Mouse (Mus musculus) gastrocnemius, postnatal 10 days (tissue): ENCODE measurements at regions not wholly inside any gene's neighbourhood (a gene's known extent, or its start where the extent isn't known, plus 50 kb on each side); places are given as distances from the start of the nearest gene placed in this dataset.

Experiments used
- DNase-seq: peaks from one replicate; pipeline ENCODE4 v3.0.0; 2021; ENCODE audit warnings: mixed read lengths

- DNase-seq: no peak
These were observed 126.8 kb downstream of the Hlx start for GRCm38 (mm10) chr1:184605666-184606065.

- DNase-seq: no peak
These were observed 129.3 kb downstream of the Hlx start for GRCm38 (mm10) chr1:184603136-184603535.

DNA sequence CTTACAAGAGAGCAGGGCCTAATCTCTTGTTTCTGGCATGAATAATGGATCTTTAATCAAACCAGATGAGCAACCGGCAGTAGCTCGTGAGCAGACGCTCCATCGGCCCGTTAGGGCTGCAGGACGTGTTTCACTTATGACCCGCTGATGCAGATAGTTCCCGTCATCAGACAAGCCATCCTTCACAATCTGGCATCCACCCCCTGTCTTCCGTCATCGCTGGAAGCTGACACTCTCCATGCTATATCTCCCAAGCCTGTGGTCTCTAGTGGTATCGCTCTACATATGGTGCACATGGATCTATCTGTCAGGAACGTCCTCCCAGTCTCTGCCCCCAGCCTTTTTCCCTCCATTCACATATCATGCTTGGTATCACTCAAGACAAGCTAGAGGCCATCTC is 137.0 kb downstream of the Hlx start:
- no peak for DNase-seq

DNA sequence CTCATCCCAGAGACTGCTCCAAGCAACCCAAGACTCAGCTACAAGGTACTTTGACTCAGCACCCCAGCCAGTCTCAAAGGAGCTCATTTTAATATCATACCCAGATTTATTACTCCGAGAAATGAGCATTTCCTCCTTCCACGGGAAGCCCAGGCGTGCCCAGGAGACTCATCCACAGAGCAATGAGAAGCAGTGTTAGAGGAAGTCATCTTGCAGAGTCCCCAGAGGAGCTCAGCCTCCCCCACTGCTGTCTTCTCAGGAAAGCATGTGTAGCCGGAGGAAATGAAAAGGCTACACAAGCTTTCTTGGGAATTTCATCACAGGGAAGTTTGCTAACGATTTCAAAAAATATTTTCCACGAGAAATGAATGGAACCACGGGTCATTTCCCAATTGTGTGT is 141.8 kb downstream of the Hlx start:
- no peak for DNase-seq

DNA sequence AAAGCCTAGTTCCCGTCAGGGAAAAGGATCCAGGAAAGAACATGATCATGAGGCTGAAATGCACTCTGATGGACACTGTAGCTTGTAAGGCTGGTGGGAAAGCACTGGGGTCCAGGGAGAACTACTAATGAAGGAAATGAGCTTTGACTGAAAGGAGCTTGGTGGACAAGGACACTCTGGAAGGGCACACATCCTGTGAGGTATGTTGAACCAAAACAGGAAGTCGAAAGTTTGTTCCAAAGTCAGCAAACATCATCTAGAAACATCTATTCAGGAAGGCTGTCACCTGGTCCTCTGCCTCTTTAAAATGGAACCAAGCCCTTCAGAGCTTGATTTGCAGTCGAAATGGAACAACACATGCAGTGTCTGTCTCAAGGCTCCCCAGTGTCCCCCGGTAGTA is 143.1 kb downstream of the Hlx start:
- no peak for DNase-seq

GRCm38 (mm10) chr1:184584505-184584874 is 147.9 kb downstream of the Hlx start:
- no peak for DNase-seq

- no peak for DNase-seq
These were observed 148.5 kb downstream of the Hlx start for GRCm38 (mm10) chr1:184583751-184584504.

GRCm38 (mm10) chr1:184579475-184579874 is 152.9 kb downstream of the Hlx start:
- no peak for DNase-seq

DNA sequence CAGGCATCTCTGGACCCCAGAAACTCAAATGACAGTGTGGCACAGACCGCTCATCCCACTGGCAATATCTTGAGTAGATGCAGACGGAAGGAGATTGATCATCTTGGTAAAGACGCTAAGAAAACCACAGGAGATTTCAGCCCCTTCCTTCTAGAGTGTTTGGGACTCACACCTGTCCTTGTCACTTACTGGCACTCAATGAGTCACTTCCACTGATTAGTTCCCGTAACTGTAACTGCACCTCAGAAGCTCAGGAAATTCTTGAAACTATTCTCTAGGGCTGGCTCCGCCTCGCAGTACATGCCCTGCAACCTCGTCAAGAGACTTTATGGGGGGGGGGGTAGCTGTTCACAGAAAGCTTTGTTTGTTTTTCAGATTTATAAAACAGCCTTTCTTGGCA is 155.9 kb downstream of the Hlx start:
- DNase-seq: no peak

- no peak for DNase-seq
These were observed 159.1 kb downstream of the Hlx start for GRCm38 (mm10) chr1:184573325-184573724.

- no peak for DNase-seq
These were observed 161.7 kb downstream of the Hlx start for GRCm38 (mm10) chr1:184570681-184571080.

- DNase-seq: no peak
These were observed 169.5 kb downstream of the Hlx start for GRCm38 (mm10) chr1:184562926-184563325.

DNA sequence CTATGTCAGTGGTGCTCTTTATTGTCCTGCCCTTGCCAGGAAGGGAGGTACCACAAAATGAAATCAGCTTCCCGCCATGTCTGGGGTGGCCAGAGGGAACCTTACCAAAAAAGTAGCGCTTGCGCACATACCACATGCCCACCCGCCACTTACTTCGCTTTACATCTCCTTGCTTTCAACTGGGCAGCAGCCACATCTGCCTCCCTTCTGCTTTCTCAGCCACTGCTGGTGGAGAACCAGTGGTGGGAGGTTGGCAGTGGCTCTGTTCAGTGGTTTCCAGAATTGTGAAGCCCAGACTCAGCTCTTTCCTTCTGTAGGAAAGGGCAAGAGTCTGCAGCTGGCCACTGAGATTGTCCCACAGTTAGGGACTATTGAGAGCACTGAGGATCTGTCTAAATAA is 170.2 kb downstream of the Hlx start:
- no peak for DNase-seq

DNA sequence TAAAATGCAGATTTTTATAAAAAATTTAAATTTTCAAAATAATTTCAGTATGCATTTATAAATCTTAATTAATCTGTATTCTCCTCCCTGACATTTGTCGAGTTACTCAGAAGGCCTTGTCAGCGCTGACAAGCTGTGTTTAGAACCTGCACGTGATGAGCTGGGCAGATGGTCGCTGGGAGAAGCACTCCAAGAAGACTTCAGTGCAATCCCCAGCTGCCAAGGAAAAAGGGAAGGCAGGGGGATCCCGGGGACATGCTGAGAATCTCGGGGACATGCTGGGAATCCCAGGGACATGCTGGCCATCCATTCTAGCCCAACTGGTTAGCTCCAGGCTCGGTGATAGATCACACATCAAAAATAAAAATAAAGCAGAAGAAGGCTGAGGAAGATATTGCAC is 172.9 kb downstream of the Hlx start:
- DNase-seq: no peak

- no peak for DNase-seq
These were observed 178.6 kb downstream of the Hlx start for GRCm38 (mm10) chr1:184553791-184554190.

GRCm38 (mm10) chr1:184550491-184550890 is 181.9 kb downstream of the Hlx start:
- no peak for DNase-seq

DNA sequence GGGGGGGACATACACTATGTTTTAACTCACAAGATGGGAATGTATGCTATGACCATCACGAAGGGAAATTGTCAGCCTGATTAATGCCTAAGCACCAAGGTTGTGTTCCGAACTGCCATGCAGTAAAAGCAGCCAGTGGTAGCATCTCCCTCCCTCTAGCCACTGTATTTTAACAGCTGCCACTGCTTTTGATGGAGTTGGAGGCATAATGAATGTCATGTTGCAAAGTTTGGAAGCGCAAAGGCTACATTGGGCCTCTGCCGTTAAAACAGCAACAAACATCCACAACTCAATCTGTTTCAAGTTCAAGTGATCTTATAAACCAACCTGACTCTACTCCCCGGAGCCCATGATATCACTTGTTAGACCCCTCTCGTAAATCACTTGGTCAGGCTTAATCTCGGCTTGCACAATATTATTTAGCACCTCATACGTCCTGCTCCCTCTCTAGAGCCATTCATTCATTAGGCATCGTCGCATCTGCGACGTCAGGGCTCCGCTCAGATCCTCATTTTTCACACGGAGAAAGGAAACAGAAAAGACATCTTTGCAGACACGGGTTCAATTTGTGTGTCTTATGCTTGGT is 184.7 kb downstream of the Hlx start:
- no peak for DNase-seq

DNA sequence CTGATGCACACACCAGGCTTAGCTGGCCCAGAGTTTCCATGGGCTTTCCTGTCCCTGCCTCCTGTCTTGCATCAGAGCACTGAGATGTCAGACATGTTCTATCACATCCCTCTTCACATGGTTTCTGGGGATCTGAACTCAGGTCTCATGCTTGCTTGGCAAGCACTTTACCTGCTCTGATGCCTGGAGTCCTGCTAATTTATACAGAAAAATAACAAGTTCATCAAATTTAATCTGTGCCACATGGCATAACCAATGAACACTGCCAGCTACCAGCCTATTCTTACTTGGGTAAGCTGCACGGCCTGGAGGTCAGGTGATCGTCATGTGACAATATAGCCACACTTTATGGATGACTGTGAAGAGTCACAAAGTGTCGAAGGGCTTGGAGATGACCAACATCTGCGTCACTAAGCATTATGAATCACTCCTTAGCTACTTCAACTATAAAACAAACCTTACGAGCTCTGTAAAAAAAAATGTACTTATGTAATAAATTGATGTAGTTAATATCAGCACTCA is 186.2 kb downstream of the Hlx start:
- no peak for DNase-seq

DNA sequence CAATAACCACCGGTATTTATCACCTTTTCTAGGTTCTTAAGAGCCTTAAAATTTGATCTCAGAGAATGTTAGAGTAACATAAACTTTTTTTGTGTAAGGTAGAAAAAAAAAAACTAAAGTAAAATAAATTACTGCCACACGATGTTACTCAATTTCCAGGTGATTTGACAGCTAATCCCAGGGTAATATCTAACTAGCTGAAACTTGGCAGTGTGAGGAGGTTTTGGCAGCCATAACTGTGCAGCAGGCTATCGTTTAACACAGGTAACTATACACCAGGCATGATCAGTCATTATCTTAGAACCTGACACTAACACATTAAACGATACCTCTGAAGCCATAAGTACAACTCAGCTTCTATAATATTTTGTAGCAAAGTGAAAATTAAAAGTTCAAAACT is 187.3 kb downstream of the Hlx start:
- DNase-seq: no peak

GRCm38 (mm10) chr1:184542321-184543115 is 189.9 kb downstream of the Hlx start:
- no peak for DNase-seq

- no peak for DNase-seq
These were observed 192.6 kb downstream of the Hlx start for GRCm38 (mm10) chr1:184539818-184540217.

DNA sequence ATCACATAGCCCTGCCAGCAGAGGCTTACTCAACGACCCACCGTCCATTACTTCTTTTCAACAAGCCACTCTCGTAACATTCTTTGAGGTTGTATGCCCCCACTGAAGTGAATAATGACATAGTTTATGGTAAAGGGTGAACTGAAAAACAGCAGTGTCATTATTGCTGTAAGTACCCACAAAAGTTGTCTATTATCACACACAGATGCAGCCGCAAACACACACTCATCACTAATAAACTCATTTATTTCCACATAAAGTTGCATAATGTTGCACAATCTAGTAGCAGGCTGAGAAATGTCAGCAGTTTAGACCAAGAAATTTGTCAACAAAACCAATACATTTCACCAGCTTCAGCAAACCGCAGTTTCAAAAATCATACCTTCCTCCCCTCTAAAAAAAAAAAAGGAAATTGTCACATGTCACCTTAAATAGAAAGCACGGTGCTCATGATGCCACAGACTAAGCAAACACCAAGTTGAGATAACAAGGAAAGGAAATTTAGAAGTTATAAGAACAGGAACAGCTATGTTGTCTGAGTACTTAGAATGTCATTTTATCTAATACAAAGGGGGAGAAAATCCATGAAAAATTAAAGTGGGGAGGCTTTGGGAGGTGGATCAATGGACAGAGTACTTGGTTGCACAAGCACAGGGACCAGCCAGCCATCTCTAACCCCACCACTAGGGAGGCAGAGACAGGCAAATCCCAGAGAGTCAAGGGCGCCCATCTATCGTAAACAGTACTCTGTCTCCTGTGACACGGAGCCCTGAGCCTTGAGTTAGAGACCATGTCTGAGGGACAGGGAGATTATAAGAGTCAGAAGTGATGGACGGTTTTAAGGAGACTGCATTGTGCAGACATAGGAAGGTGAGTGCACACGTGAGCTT is 195.9 kb downstream of the Hlx start:
- no peak for DNase-seq
